Mouse (Mus musculus): Measurements from ENCODE around the gene Rnf149.
A peak's percentile ranks its signal among the peaks of the same experiment; 100 is the strongest.
"Not testable (repeated sequence)": the region's sequence is repeated elsewhere in the genome, so short reads cannot be mapped to it uniquely, and the experiment has no call there.

Rnf149 gene

GRCm38 (mm10) chr1:39577253-39577705 is at the start of gene Rnf149:
Gene Rnf149, minus strand, starts transcription at chr1:39577405.
- DNase-seq (ENCODE audit: low read depth, low spot score), result peak; percentile 88

- no peak for DNase-seq (ENCODE audit: low read depth, low spot score)
These were observed 48.3 kb upstream of the Rnf149 start for GRCm38 (mm10) chr1:39625491-39625890.

GRCm38 (mm10) chr1:39623729-39624128 is 46.5 kb upstream of the Rnf149 start:
- peak; percentile 11 for DNase-seq (ENCODE audit: low read depth, low spot score)

DNA sequence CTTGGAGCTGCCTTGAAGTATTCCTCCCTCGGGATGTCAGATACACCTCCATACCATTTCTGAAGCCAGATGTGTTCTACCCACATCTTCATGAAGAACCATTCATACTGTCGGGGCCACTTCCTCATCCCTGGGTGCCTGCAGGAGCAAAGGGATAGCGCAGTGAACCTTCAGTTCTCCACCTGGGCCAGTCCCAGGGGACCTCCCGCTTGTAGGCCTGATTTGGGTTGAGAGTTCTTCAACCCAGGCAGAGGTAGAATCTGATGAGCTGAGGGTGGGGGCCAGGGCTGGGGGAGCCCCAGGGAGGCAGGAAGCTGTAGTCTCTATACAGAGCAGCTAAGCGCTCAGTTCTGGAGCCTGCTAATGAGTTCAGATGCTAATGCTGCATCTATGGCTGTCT is 45.9 kb upstream of the Rnf149 start:
- no peak for DNase-seq (ENCODE audit: low read depth, low spot score)

DNA sequence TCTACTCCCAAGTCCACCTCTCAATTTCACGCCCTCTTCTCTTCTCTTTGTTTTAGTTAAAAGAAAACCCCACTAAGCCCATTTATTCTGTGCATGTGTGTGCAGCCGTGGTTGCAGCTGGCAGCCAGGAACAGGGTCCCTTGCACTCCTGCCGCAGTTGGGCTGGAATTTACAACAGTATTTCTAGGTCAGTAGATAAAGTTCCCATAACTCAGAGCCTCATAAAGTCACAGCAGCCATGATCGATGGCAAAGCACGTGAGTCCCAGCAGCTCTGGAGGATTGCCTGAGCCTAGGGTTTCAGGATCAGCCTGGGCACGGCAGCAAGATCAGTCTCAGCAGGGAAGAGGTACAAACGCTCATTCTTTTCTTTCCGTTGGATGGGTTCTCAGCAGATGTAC is 41.3 kb upstream of the Rnf149 start:
- no peak for DNase-seq (ENCODE audit: low read depth, low spot score)

DNA sequence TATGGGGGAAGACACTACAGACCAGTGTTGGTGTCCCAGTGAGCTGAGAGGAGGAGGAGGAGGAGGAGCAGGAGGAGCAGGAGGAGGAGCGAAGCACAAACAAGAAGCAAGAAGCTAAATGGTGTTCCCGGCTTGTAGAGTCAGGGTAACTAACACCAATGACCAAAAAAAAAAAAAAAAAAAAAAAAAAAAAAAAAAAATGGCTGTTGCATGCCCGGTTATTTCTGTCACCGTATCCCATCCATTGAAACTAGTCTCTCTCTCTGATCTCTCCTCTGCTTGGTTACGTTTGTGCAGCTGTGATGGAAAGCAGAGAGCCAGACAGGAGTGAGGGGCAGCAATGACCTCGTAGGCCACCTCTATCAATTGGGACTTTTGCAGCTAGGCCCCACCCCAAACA is 38.3 kb upstream of the Rnf149 start:
- peak; percentile 9 for DNase-seq (ENCODE audit: low read depth, low spot score)

GRCm38 (mm10) chr1:39614462-39615279 is 37.5 kb upstream of the Rnf149 start:
- peak; percentile 82 for DNase-seq (ENCODE audit: low read depth, low spot score)

DNA sequence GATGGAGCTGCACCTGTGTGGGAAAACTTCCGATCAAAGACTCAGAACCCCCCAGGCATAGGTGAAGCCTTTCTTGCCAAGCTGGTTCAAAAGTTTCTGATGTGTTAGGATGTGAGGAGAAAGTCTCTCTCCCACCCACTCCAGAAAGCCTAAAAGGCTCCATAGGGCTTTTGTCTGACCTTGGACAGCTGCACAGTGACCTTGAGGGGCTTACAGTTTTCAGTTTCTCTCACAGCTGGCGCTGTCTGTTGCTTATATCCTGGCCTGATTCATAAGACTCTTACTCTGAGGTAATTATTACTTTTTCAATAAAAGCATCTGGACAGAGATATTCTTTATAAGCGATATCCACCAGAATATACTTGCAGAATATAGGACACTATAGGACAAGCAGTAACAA is 35.9 kb upstream of the Rnf149 start:
- no peak for DNase-seq (ENCODE audit: low read depth, low spot score)

GRCm38 (mm10) chr1:39612491-39612890 is 35.3 kb upstream of the Rnf149 start:
- DNase-seq (ENCODE audit: low read depth, low spot score), result no peak

DNA sequence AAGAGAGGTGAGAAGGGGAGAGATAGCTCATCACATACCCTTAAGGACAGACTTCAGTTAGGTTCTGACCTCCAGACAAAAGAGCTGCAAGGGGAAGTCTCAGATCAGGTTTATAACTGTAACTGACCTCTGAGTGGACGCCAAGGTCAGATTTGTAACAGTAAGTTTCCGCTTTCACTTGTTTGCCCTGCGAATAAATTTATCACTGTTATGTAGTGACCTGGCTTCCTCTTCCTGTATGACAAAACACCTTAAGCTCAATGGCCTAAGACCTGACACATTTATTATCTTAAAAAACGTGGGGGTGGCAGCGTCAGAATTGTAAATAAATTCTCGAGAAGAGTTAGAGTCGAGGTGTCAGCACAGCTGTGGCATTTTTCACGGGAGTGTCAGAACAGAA is 31.3 kb upstream of the Rnf149 start:
- no peak for DNase-seq (ENCODE audit: low read depth, low spot score)

DNA sequence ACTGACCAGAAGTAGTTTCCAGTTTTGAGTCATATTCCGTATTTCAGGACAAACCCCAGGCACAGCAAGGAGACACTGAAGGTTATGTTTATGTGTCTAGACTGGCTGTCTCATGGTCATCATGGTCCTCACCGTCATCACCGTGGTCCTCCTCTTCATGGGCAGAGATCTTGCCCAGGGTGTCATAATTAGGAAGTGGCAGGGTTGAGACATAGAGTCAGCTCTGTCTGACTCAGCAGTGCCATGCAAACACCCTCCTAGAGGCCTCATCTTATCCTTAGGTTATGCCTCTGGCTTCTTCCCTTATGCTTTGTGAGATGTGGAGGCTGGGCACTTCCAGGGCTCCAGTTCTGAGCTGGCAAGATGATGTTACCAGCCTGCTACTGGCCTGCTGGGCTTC is 25.3 kb upstream of the Rnf149 start:
- no peak for DNase-seq (ENCODE audit: low read depth, low spot score)

DNA sequence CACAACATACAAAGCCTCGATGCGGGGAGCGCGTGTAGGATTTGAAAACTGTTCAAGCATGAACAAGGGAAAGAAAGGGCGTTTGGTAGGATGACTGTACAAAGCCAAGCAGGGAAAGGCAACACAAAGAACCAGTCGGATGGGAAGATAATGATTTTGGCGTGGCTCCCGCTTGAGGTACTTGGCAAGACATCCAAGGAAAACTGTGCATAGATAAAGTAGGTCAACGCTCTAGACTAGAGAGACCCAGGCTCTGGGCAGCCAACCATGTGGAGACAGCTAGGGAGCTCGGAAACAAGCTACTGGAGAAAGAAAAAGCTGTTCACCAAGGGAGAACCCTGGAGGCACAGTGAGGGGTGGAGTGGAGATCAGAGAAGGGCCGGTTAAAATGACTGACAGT is 21.5 kb upstream of the Rnf149 start:
- no peak for DNase-seq (ENCODE audit: low read depth, low spot score)

- peak; percentile 20 for DNase-seq (ENCODE audit: low read depth, low spot score)
These were observed 19.9 kb upstream of the Rnf149 start for GRCm38 (mm10) chr1:39597135-39597534.

DNA sequence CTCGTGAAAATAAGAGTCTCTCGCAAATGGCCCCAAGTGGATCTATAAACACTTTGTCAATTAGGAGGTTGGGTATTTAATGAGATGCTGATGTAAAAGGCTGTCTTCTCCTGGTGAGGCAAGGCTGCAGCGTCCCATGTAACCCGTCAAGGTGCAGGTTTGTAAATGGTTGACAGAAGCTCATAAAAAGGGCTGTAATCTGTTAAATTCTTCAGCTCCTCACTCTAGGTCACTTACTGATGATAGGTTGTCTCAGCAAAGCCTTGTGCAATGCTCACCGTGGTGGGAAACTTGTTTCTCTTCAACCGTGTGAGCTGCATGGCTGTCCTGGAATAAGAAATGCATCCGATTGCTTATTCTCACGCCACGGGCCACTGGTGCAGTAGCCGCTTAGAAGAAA is 16.6 kb upstream of the Rnf149 start:
- no peak for DNase-seq (ENCODE audit: low read depth, low spot score)

- no peak for DNase-seq (ENCODE audit: low read depth, low spot score)
These were observed 14.9 kb upstream of the Rnf149 start for GRCm38 (mm10) chr1:39592090-39592489.

GRCm38 (mm10) chr1:39591557-39591956 is 14.4 kb upstream of the Rnf149 start:
- not testable (repeated sequence) for DNase-seq (ENCODE audit: low read depth, low spot score)

- DNase-seq (ENCODE audit: low read depth, low spot score), result no peak
These were observed 13.0 kb upstream of the Rnf149 start for GRCm38 (mm10) chr1:39590193-39590592.

GRCm38 (mm10) chr1:39585416-39585815 is 8.2 kb upstream of the Rnf149 start:
- no peak for DNase-seq (ENCODE audit: low read depth, low spot score)

DNA sequence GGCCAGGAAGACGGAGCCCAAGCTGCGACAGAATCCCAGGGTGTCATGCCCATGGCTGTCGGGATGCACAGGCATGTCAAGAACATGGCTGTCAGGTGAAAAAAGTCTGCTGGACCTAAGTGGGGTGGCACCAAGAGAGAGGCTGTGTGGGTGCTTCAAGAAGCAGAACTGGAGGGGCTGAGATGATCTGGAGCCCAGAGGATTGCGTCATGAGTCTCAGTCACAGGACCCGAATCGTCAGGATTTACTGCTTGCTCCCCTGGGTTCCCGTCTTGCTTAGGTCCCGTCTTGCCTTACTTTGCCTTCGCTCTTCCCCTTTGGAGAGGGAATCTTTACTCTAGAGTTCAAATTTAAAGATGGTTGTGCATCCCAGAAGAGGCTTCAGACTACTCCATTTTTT is 6.0 kb upstream of the Rnf149 start:
- no peak for DNase-seq (ENCODE audit: low read depth, low spot score)

GRCm38 (mm10) chr1:39581215-39581614 is 4.0 kb upstream of the Rnf149 start:
- no peak for DNase-seq (ENCODE audit: low read depth, low spot score)

- no peak for DNase-seq (ENCODE audit: low read depth, low spot score)
These were observed 1.9 kb upstream of the Rnf149 start for GRCm38 (mm10) chr1:39579139-39579538.

GRCm38 (mm10) chr1:39578446-39578845 is 1.2 kb upstream of the Rnf149 start:
- DNase-seq (ENCODE audit: low read depth, low spot score), result no peak

DNA sequence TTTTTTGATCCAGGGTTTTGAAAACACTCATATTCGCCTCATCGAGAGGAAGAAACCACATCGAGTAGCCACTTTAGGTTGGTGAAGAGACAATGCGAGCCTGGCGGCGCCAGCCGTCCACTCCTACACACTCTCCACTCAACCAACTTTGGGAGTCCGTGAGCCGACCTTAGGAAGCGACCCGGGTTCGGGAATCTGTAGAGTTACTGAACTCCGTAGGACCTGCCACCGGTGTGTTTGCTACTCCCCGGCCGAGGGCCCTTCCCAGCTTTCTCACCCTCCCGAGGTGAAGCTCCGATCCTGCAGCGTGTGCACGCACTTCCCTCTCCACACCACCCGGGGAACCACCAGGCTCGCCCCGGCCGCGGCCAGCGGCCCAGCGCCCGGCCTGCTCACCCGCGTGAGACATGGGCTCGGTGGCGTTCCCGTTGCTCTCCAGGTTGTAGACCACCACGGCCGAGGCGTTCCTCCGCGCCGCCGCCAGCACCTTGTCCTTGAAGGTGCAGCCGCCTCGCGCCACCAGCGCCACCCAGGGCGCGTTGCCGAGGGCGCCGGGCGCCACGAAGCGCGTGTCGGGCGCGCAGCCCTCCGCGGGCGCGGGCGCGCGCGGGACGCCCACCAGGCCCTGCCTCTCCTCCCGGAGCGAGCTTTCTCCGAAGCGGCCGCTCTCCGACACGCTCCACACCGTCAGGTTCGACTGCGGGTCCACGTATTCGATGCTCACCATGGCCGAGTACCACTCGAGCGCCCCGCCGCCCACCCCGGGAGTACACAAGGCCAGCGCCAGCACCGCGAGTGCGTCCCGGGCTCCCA is 568 bp downstream of the Rnf149 start:
- peak; percentile 70 for DNase-seq (ENCODE audit: low read depth, low spot score)

All from R1 (cell line).